Mouse (Mus musculus): ENCODE measurements at regions not wholly inside any gene's neighbourhood (a gene's known extent, or its start where the extent isn't known, plus 50 kb on each side); places are given as distances from the start of the nearest gene placed in this dataset.

DNA sequence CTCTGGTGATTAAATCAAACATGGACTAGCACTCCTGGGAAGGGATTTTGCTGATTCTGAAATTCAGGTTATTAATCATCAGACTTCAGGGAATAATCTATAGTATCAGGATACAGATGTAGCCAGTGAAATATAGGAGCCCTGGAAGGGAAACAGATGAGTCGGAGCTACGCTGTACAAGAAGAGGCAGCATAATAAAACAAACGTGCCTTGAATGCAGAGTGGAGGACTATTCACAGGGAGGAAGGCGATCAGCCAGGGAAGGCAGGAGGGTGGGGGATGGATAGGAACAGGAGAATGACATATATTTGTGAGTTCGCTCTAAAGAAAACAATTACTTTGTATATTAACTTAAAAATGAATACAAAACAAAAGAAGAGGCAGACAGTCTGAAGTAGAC, 286.6 kb upstream of the Got2 start:
- TF ChIP-seq CTCF (conservative IDR thresholded peaks at IDR 0.05; ENCODE audit: insufficient read depth, insufficient read length, low read depth, low read length) (no peak), POLR2A (IDR thresholded peaks at IDR 0.05; ENCODE audit: low read depth, low read length) (no peak)
- Histone ChIP-seq H3K36me3 (ENCODE audit: control insufficient read depth, insufficient read depth, low read length) (no peaks in the 10 kb centered on the region), H3K27me3 (replicated peaks; ENCODE audit: control insufficient read depth, insufficient read depth, low read length) (no peaks in the 10 kb centered on the region), H3K4me1 (ENCODE audit: control insufficient read depth, insufficient read depth, low read length) (no peaks in the 10 kb centered on the region), H3K27ac (ENCODE audit: insufficient read depth, low read depth, low read length) (no peak overlapping the region), H3K4me3 (ENCODE audit: insufficient read depth, low read depth, low read length) (no peak overlapping the region)
- DNase-seq: no peak
- WGBS: 53% methylated on average over 5 of the region's 5 CpGs

DNA sequence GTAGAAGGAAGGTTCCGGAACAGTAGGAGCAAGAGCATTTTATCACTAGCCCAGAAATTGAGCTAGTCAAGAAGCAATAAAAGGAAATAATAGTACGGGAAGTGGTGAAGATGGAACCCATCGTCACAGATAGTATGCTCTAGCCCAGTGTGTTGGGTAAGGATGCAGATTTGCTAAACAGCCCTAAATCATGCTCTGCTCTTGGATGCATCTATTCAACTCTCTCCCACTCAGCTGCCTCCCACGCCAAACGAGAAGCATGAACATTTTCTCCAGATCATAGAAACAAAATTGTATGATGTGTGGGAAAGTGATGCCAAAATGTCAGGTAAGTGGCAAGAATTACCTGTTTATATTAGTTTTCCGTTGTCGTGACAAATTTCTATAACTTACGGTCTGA, 276.6 kb upstream of the Got2 start:
- whole genome bisulfite sequencing: 91% methylated on average over 8 of the region's 8 CpGs
- no peak overlapping the region for H3K4me3 ChIP-seq (ENCODE audit: insufficient read depth, low read depth, low read length)
- H3K27ac ChIP-seq (ENCODE audit: insufficient read depth, low read depth, low read length): no peak overlapping the region
- no peaks in the 10 kb centered on the region for H3K36me3 ChIP-seq (ENCODE audit: control insufficient read depth, insufficient read depth, low read length)
- H3K4me1 ChIP-seq (ENCODE audit: control insufficient read depth, insufficient read depth, low read length): no peaks in the 10 kb centered on the region
- DNase-seq: no peak
- TF ChIP-seq CTCF (conservative IDR thresholded peaks at IDR 0.05; ENCODE audit: insufficient read depth, insufficient read length, low read depth, low read length) (no peak), POLR2A (IDR thresholded peaks at IDR 0.05; ENCODE audit: low read depth, low read length) (no peak)
- H3K27me3 ChIP-seq (replicated peaks; ENCODE audit: control insufficient read depth, insufficient read depth, low read length): no peaks in the 10 kb centered on the region

DNA sequence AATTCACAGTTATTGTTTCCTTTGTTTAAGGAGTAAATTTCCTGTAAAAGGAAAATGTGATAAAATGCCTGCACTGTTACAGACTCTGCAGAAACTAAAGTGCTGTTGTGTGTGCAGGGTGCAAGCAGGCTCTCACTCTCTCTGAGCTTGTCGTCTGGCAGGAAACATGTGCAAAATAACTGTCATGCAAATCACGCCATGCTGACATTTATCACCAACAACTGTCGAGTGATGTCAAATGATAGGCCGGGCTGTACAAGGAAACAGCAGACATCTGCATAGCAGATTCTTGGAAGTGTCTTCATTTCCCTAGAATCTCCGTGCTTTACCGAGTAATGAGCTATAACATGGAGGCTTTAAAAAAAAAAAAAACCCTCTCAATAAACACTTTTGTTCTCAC, 271.6 kb upstream of the Got2 start:
- no peaks in the 10 kb centered on the region for H3K4me1 ChIP-seq (ENCODE audit: control insufficient read depth, insufficient read depth, low read length)
- no peak overlapping the region for H3K4me3 ChIP-seq (ENCODE audit: insufficient read depth, low read depth, low read length)
- no peak overlapping the region for H3K27ac ChIP-seq (ENCODE audit: insufficient read depth, low read depth, low read length)
- 25% methylated on average over 6 of the region's 6 CpGs for WGBS
- H3K36me3 ChIP-seq (ENCODE audit: control insufficient read depth, insufficient read depth, low read length): no peaks in the 10 kb centered on the region
- no peak for DNase-seq
- TF ChIP-seq POLR2A (IDR thresholded peaks at IDR 0.05; ENCODE audit: low read depth, low read length): no peak
- no peak for TF ChIP-seq CTCF (conservative IDR thresholded peaks at IDR 0.05; ENCODE audit: insufficient read depth, insufficient read length, low read depth, low read length)
- no peaks in the 10 kb centered on the region for H3K27me3 ChIP-seq (replicated peaks; ENCODE audit: control insufficient read depth, insufficient read depth, low read length)

DNA sequence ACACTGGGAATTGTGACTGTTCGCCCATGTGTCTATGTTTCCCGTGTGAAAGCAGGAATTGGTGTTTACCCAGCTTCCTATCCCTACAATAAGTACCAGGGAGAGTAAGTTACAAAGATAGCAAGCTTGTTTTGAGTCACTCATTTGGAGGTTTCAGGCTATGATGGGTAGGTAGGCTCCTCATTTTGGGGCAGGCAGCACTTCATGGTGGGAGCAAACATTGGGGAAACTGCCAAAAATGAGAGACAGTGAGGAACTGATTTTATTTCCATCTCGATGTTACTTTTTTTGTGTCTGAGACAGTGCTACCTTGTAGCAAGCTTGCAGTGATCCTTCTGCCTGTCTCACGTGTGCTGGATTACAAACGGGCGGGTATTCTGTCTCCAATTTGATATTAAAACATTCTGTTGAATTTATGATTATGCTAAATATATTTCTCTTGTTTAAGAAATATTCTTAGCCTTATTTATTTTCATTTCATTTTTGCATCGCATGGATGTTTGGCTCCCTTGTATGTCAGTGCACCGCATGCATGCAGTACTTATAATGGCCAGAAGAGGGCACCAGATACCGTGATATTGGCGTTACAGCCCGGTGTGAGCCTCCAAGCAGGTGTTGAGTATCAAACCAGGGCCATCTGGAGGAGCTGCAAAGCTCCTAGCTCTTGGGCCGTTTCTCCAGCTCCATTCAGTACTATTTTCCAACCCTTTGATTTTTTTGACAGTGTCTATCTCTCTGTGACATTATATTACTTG, 264.3 kb upstream of the Got2 start:
- Histone ChIP-seq H3K36me3 (ENCODE audit: control insufficient read depth, insufficient read depth, low read length) (no peaks in the 10 kb centered on the region), H3K27me3 (replicated peaks; ENCODE audit: control insufficient read depth, insufficient read depth, low read length) (no peaks in the 10 kb centered on the region), H3K4me3 (ENCODE audit: insufficient read depth, low read depth, low read length) (no peak overlapping the region), H3K4me1 (ENCODE audit: control insufficient read depth, insufficient read depth, low read length) (no peaks in the 10 kb centered on the region), H3K27ac (ENCODE audit: insufficient read depth, low read depth, low read length) (no peak overlapping the region)
- TF ChIP-seq CTCF (conservative IDR thresholded peaks at IDR 0.05; ENCODE audit: insufficient read depth, insufficient read length, low read depth, low read length): peak; percentile 86
- TF ChIP-seq POLR2A (IDR thresholded peaks at IDR 0.05; ENCODE audit: low read depth, low read length): no peak
- peak; percentile 47 for DNase-seq
- WGBS: 39% methylated on average over 12 of the region's 12 CpGs

DNA sequence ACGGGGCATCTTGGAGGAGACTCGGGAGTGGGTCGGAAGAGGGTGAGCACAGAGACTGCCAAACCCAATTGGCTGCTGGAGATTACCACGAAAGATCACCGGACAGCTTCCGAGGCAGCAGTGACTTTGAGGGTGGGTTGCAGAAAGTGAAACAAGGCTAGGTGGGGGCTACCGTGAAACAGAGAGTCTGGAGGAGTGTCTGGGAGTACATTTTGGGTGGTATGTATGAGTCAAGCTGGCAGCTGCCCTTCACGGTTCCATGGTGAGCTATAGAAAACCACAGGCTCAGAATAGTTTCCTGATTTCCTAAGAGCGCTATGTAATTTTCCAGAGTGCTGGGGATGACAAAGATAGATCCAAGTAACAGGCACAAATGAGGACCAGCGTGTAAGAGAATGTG, 263.7 kb upstream of the Got2 start:
- WGBS: 77% methylated on average over 10 of the region's 10 CpGs
- Histone ChIP-seq H3K27ac (ENCODE audit: insufficient read depth, low read depth, low read length) (no peak overlapping the region), H3K27me3 (replicated peaks; ENCODE audit: control insufficient read depth, insufficient read depth, low read length) (no peaks in the 10 kb centered on the region), H3K4me1 (ENCODE audit: control insufficient read depth, insufficient read depth, low read length) (no peaks in the 10 kb centered on the region), H3K4me3 (ENCODE audit: insufficient read depth, low read depth, low read length) (no peak overlapping the region), H3K36me3 (ENCODE audit: control insufficient read depth, insufficient read depth, low read length) (no peaks in the 10 kb centered on the region)
- DNase-seq: no peak
- no peak for TF ChIP-seq CTCF (conservative IDR thresholded peaks at IDR 0.05; ENCODE audit: insufficient read depth, insufficient read length, low read depth, low read length)
- no peak for TF ChIP-seq POLR2A (IDR thresholded peaks at IDR 0.05; ENCODE audit: low read depth, low read length)

DNA sequence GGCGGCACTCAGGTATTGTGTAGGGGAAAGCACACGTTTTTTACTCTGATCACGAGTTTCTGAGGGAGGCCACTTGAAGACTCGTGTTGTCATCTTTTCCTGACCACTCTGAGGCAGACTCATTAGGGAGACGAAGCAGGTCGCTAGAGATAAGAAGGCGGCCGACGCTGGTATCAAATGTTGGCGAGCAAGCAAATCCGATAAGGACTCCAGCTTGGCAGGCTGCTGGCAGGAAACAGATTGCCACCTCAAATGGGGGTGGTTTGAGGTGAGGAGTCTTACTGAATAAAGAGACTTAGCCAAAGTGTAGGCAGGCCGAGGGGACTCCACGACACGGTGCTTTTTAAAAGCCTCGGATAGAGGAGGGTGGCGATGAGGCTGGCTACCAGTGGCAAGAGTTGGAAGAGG, 262.7 kb upstream of the Got2 start:
- Histone ChIP-seq H3K4me3 (ENCODE audit: insufficient read depth, low read depth, low read length) (no peak overlapping the region), H3K4me1 (ENCODE audit: control insufficient read depth, insufficient read depth, low read length) (no peaks in the 10 kb centered on the region), H3K36me3 (ENCODE audit: control insufficient read depth, insufficient read depth, low read length) (no peaks in the 10 kb centered on the region), H3K27ac (ENCODE audit: insufficient read depth, low read depth, low read length) (no peak overlapping the region), H3K27me3 (replicated peaks; ENCODE audit: control insufficient read depth, insufficient read depth, low read length) (no peaks in the 10 kb centered on the region)
- 74% methylated on average over 16 of the region's 16 CpGs for WGBS
- no peak for DNase-seq
- no peak for TF ChIP-seq CTCF (conservative IDR thresholded peaks at IDR 0.05; ENCODE audit: insufficient read depth, insufficient read length, low read depth, low read length)
- no peak for TF ChIP-seq POLR2A (IDR thresholded peaks at IDR 0.05; ENCODE audit: low read depth, low read length)

DNA sequence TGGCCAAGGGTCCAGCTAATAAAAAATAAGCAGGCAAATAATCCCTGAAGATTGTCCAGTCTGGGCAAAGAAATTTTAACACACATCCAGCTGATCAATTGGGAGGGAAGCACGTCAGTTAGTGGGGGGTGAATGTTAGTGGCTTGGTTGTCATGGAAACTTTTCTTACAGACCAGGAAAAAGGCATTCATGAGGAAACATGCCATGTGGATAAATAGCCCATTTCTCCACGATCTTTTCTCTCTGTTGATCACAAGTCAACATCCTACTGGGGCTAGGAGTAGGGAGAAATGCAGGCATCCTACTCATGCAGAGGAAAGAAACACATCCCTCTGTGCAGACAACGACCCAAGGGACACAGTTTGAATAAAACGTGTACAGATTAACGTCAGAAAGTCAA, 243.8 kb upstream of the Got2 start:
- TF ChIP-seq CTCF (conservative IDR thresholded peaks at IDR 0.05; ENCODE audit: insufficient read depth, insufficient read length, low read depth, low read length): no peak
- no peak for TF ChIP-seq POLR2A (IDR thresholded peaks at IDR 0.05; ENCODE audit: low read depth, low read length)
- H3K27ac ChIP-seq (ENCODE audit: insufficient read depth, low read depth, low read length): no peak overlapping the region
- WGBS: 49% methylated on average over 5 of the region's 5 CpGs

More for the DNA sequence above, 243.8 kb upstream of the Got2 start:
- H3K36me3 ChIP-seq (ENCODE audit: control insufficient read depth, insufficient read depth, low read length): no peaks in the 10 kb centered on the region
- H3K4me1 ChIP-seq (ENCODE audit: control insufficient read depth, insufficient read depth, low read length): no peaks in the 10 kb centered on the region
- no peak overlapping the region for H3K4me3 ChIP-seq (ENCODE audit: insufficient read depth, low read depth, low read length)
- DNase-seq: no peak
- H3K27me3 ChIP-seq (replicated peaks; ENCODE audit: control insufficient read depth, insufficient read depth, low read length): no peaks in the 10 kb centered on the region
